Mouse (Mus musculus) hindbrain, postnatal 0 days (tissue): Measurements from ENCODE around the gene Chst15. TPM values are rescaled to one million over a fixed set of nuclear protein-coding genes. Genes with fewer than 3 reads are reported as not detected.

Experiments used
- ATAC-seq: fragments of 200-750 bp; cut with Nextera tagmentation; 2 replicates; pipeline ENCODE4 v1.8.0; 2017; ENCODE audit warnings: mild to moderate bottlenecking, moderate TSS enrichment, moderate library complexity
- DNase-seq: peaks from one replicate; pipeline ENCODE4 v3.0.0-alpha.2; 2015; ENCODE audit warnings: low spot score
- H3K27ac ChIP-seq: fragments of 300-500 bp; sonication (generic); 2 replicates; pipeline ENCODE4 v1.5.1; 2014; ENCODE audit warnings: mild to moderate bottlenecking
- H3K27me3 ChIP-seq: fragments of 300-500 bp; sonication (generic); 2 replicates; pipeline ENCODE4 v1.6.1; 2014; ENCODE audit warnings: low read length, mixed read lengths; ENCODE audit not compliant: insufficient read depth
- H3K36me3 ChIP-seq: fragments of 300-500 bp; sonication (generic); 2 replicates; pipeline ENCODE4 v1.6.1; 2014; ENCODE audit warnings: low read length, mixed read lengths; ENCODE audit not compliant: insufficient read depth
- H3K4me1 ChIP-seq: fragments of 300-500 bp; sonication (generic); 2 replicates; pipeline ENCODE4 v1.6.1; 2014; ENCODE audit warnings: antibody characterized with exemption, low read length, mixed read lengths; ENCODE audit not compliant: insufficient read depth
- H3K4me2 ChIP-seq: fragments of 300-500 bp; sonication (generic); 2 replicates; pipeline ENCODE4 v1.6.1; 2014; ENCODE audit warnings: low read depth, mild to moderate bottlenecking, low read length, moderate library complexity, mixed read lengths
- H3K4me3 ChIP-seq: fragments of 300-500 bp; sonication (generic); 2 replicates; pipeline ENCODE4 v1.5.1; 2014; ENCODE audit warnings: low read length
- H3K9ac ChIP-seq: fragments of 300-500 bp; sonication (generic); replicated peaks from 2 replicates; pipeline ENCODE4 v1.6.1; 2014; ENCODE audit warnings: mild to moderate bottlenecking, low read length, moderate library complexity, mixed read lengths
- H3K9me3 ChIP-seq: fragments of 300-500 bp; sonication (generic); 2 replicates; pipeline ENCODE4 v1.6.1; 2016; ENCODE audit warnings: low read length, mixed read lengths
- CTCF ChIP-seq: IDR thresholded peaks from 2 replicates; pipeline ENCODE4 v1.5.1; 2016; ENCODE audit warnings: antibody characterized with exemption, control low read depth, low read depth
- WGBS: fragments of 180-500 bp; shearing (Covaris S2); extraction: QIAGEN DNeasy Blood & Tissue Kit; methylation state at CpG from one replicate; pipeline ENCODE4 v1.1.7; 2014; 5-methylcytosine and 5-hydroxymethylcytosine counted together
- polyA plus RNA-seq: library from polyadenylated mRNA; unstranded; fragments of >200 nt; fragmentation: Nextera tagmentation; extraction: Ambion mirVana; gene quantifications from 2 replicates; pipeline ENCODE4 v1.2.1, GENCODE M21; 2015
- total RNA-seq: library from RNA; depleted of rRNA; stranded (reverse); fragments of >200 nt; gene quantifications from 2 replicates; pipeline ENCODE4 v1.2.3, GENCODE M21; 2014

Chst15 gene
- total and polyA plus RNA-seq, 2 experiments from 2014 or later: 16.7 to 32.6 TPM

GRCm38 (mm10) chr7:132325549-132326331, 8.7 kb upstream of the Chst15 start:
- Histone ChIP-seq H3K9me3 (no peaks in the 10 kb centered on the region), H3K27ac (peak overlapping the region; percentile 1; the same call in 1 of the 2 replicates), H3K27me3 (no peaks in the 10 kb centered on the region), H3K36me3 (no peaks in the 10 kb centered on the region), H3K9ac (no peak overlapping the region), H3K4me2 (no peak overlapping the region), H3K4me3 (no peak overlapping the region), H3K4me1 (0 out of 2 replicates have a peak, but pooled peaks cover 3% of the 10 kb centered on the region)
- WGBS: 44% methylated on average over 5 of the region's 5 CpGs
- DNase-seq (peak; percentile 56), ATAC-seq (no peak)
- no peak for TF ChIP-seq CTCF

GRCm38 (mm10) chr7:132323430-132323829, 6.4 kb upstream of the Chst15 start:
- WGBS: 82% methylated on average over 5 of the region's 5 CpGs
- no peaks in the 10 kb centered on the region for H3K36me3 ChIP-seq
- H3K4me1 ChIP-seq: 0 out of 2 replicates have a peak, but pooled peaks cover 3% of the 10 kb centered on the region
- no peak overlapping the region for H3K4me2 ChIP-seq
- no peak overlapping the region for H3K27ac ChIP-seq
- H3K9me3 ChIP-seq: no peaks in the 10 kb centered on the region
- TF ChIP-seq CTCF: no peak
- H3K9ac ChIP-seq: no peak overlapping the region
- no peak overlapping the region for H3K4me3 ChIP-seq
- DNase-seq (no peak), ATAC-seq (no peak)
- no peaks in the 10 kb centered on the region for H3K27me3 ChIP-seq

- H3K4me2 ChIP-seq: no peak overlapping the region
- TF ChIP-seq CTCF: no peak
- no peaks in the 10 kb centered on the region for H3K27me3 ChIP-seq
- H3K9me3 ChIP-seq: no peaks in the 10 kb centered on the region
- H3K4me1 ChIP-seq: 0 out of 2 replicates have a peak, but pooled peaks cover 3% of the 10 kb centered on the region
- DNase-seq (no peak), ATAC-seq (no peak)
- no peak overlapping the region for H3K9ac ChIP-seq
- H3K27ac ChIP-seq: no peak overlapping the region
- no peak overlapping the region for H3K4me3 ChIP-seq
- H3K36me3 ChIP-seq: no peaks in the 10 kb centered on the region
- 66% methylated on average over 2 of the region's 2 CpGs for WGBS
Observed at GRCm38 (mm10) chr7:132321392-132321958, 4.4 kb upstream of the Chst15 start.

GRCm38 (mm10) chr7:132316101-132317035, 660 bp downstream of the Chst15 start:
- peak; percentile 71 for ATAC-seq
- H3K4me1 ChIP-seq: peaks cover 6% of the 10 kb centered on the region; the same call in 1 of the 2 replicates
- peak; percentile 51 for TF ChIP-seq CTCF
- H3K9me3 ChIP-seq: no peaks in the 10 kb centered on the region
- H3K9ac ChIP-seq: peak overlapping the region; percentile 87
- DNase-seq: peak; percentile 68
- no peaks in the 10 kb centered on the region for H3K27me3 ChIP-seq
- H3K27ac ChIP-seq: peak overlapping the region; percentile 85
- H3K4me2 ChIP-seq: peak overlapping the region; percentile 92
- H3K36me3 ChIP-seq: no peaks in the 10 kb centered on the region
- 1% methylated on average over 73 of the region's 79 CpGs for WGBS
- H3K4me3 ChIP-seq: peak overlapping the region; percentile 72

GRCm38 (mm10) chr7:132315149-132316091, 1.6 kb downstream of the Chst15 start:
- Histone ChIP-seq H3K36me3 (no peaks in the 10 kb centered on the region), H3K9ac (peak overlapping the region; percentile 87), H3K4me2 (peak overlapping the region; percentile 92), H3K4me3 (peak overlapping the region; percentile 72), H3K27ac (peak overlapping the region; percentile 85), H3K9me3 (no peaks in the 10 kb centered on the region), H3K27me3 (no peaks in the 10 kb centered on the region), H3K4me1 (peaks cover 6% of the 10 kb centered on the region; the same call in 1 of the 2 replicates)
- 1% methylated on average over 48 of the region's 51 CpGs for WGBS
- ATAC-seq (peak; percentile 90), DNase-seq (peak; percentile 94)
- peak; percentile 87 for TF ChIP-seq CTCF
